Mouse (Mus musculus): ENCODE measurements around the gene A730061H03Rik. TPM values are rescaled to one million over a fixed set of nuclear protein-coding genes. Genes with fewer than 3 reads are reported as not detected.

A730061H03Rik gene
- polyA plus RNA-seq, 1 experiment: 8.3 TPM

- peaks cover 51% of the 10 kb centered on the region for H3K36me3 ChIP-seq (ENCODE audit: control insufficient read depth, insufficient read depth, low read length)
- peak within 1 kb of the TSS; percentile 92 for H3K27ac ChIP-seq (ENCODE audit: control insufficient read depth, insufficient read depth, low read length)
- no peaks in the 10 kb centered on the region for H3K27me3 ChIP-seq (ENCODE audit: control insufficient read depth, insufficient read depth, low read length)
- 47% methylated on average over 7 of the region's 7 CpGs for WGBS
- TF ChIP-seq POLR2A (IDR thresholded peaks at IDR 0.05; ENCODE audit: control insufficient read depth, extremely low read depth, insufficient read depth, low read length, poor library complexity) (no peak), CTCF (IDR thresholded peaks at IDR 0.05; ENCODE audit: borderline replicate concordance, control insufficient read depth, extremely low read depth, insufficient read depth, low read length, poor library complexity) (no peak)
- H3K4me3 ChIP-seq (ENCODE audit: control insufficient read depth, insufficient read depth, low read length): peak within 1 kb of the TSS; percentile 64
- no peak for DNase-seq
- peaks cover 31% of the 10 kb centered on the region for H3K4me1 ChIP-seq (replicated peaks; ENCODE audit: control insufficient read depth, insufficient read depth, low read length)
Measured at GRCm38 (mm10) chr14:55603271-55603632, 43.0 kb upstream of the A730061H03Rik start, which contains the start of gene Irf9. Irf9 (plus strand) TSS chr14:55603571.

- no peak overlapping the region for H3K4me3 ChIP-seq (ENCODE audit: control insufficient read depth, insufficient read depth, low read length)
- no peak for TF ChIP-seq POLR2A (IDR thresholded peaks at IDR 0.05; ENCODE audit: control insufficient read depth, extremely low read depth, insufficient read depth, low read length, poor library complexity)
- TF ChIP-seq CTCF (IDR thresholded peaks at IDR 0.05; ENCODE audit: borderline replicate concordance, control insufficient read depth, extremely low read depth, insufficient read depth, low read length, poor library complexity): no peak
- peaks cover 53% of the 10 kb centered on the region for H3K36me3 ChIP-seq (ENCODE audit: control insufficient read depth, insufficient read depth, low read length)
- peaks cover 14% of the 10 kb centered on the region for H3K4me1 ChIP-seq (replicated peaks; ENCODE audit: control insufficient read depth, insufficient read depth, low read length)
- no peak for DNase-seq
- H3K27ac ChIP-seq (ENCODE audit: control insufficient read depth, insufficient read depth, low read length): no peak overlapping the region
- WGBS: 97% methylated on average over 21 of the region's 21 CpGs
- H3K27me3 ChIP-seq (ENCODE audit: control insufficient read depth, insufficient read depth, low read length): no peaks in the 10 kb centered on the region
Measured at GRCm38 (mm10) chr14:55598521-55599390, 38.5 kb upstream of the A730061H03Rik start.

GRCm38 (mm10) chr14:55596036-55596690, 36.0 kb upstream of the A730061H03Rik start:
- H3K4me1 ChIP-seq (replicated peaks; ENCODE audit: control insufficient read depth, insufficient read depth, low read length): peaks cover 8% of the 10 kb centered on the region
- WGBS: 96% methylated on average over 13 of the region's 13 CpGs

GRCm38 (mm10) chr14:55592226-55592625, 32.0 kb upstream of the A730061H03Rik start:
- TF ChIP-seq CTCF (IDR thresholded peaks at IDR 0.05; ENCODE audit: borderline replicate concordance, control insufficient read depth, extremely low read depth, insufficient read depth, low read length, poor library complexity) (no peak), POLR2A (IDR thresholded peaks at IDR 0.05; ENCODE audit: control insufficient read depth, extremely low read depth, insufficient read depth, low read length, poor library complexity) (no peak)
- WGBS: 5% methylated on average over 16 of the region's 16 CpGs
- Histone ChIP-seq H3K27me3 (ENCODE audit: control insufficient read depth, insufficient read depth, low read length) (no peaks in the 10 kb centered on the region), H3K4me1 (replicated peaks; ENCODE audit: control insufficient read depth, insufficient read depth, low read length) (peaks cover 13% of the 10 kb centered on the region), H3K27ac (ENCODE audit: control insufficient read depth, insufficient read depth, low read length) (no peak overlapping the region), H3K4me3 (ENCODE audit: control insufficient read depth, insufficient read depth, low read length) (peak overlapping the region; percentile 70), H3K36me3 (ENCODE audit: control insufficient read depth, insufficient read depth, low read length) (peaks cover 23% of the 10 kb centered on the region)
- no peak for DNase-seq

More at GRCm38 (mm10) chr14:55596036-55596690, 36.0 kb upstream of the A730061H03Rik start:
- Histone ChIP-seq H3K27me3 (ENCODE audit: control insufficient read depth, insufficient read depth, low read length) (no peaks in the 10 kb centered on the region), H3K27ac (ENCODE audit: control insufficient read depth, insufficient read depth, low read length) (no peak overlapping the region), H3K36me3 (ENCODE audit: control insufficient read depth, insufficient read depth, low read length) (peaks cover 45% of the 10 kb centered on the region), H3K4me3 (ENCODE audit: control insufficient read depth, insufficient read depth, low read length) (no peak overlapping the region)
- DNase-seq: no peak
- no peak for TF ChIP-seq POLR2A (IDR thresholded peaks at IDR 0.05; ENCODE audit: control insufficient read depth, extremely low read depth, insufficient read depth, low read length, poor library complexity)
- TF ChIP-seq CTCF (IDR thresholded peaks at IDR 0.05; ENCODE audit: borderline replicate concordance, control insufficient read depth, extremely low read depth, insufficient read depth, low read length, poor library complexity): no peak

- peaks cover 20% of the 10 kb centered on the region for H3K36me3 ChIP-seq (ENCODE audit: control insufficient read depth, insufficient read depth, low read length)
- H3K4me1 ChIP-seq (replicated peaks; ENCODE audit: control insufficient read depth, insufficient read depth, low read length): peaks cover 13% of the 10 kb centered on the region
- peak; percentile 89 for DNase-seq
- WGBS: under 1% methylated on average over 33 of the region's 33 CpGs
- H3K4me3 ChIP-seq (ENCODE audit: control insufficient read depth, insufficient read depth, low read length): peak within 1 kb of the TSS; percentile 70
- no peak for TF ChIP-seq POLR2A (IDR thresholded peaks at IDR 0.05; ENCODE audit: control insufficient read depth, extremely low read depth, insufficient read depth, low read length, poor library complexity)
- 0 out of 2 replicates have a peak, but pooled peaks have one; percentile 28 for TF ChIP-seq CTCF (IDR thresholded peaks at IDR 0.05; ENCODE audit: borderline replicate concordance, control insufficient read depth, extremely low read depth, insufficient read depth, low read length, poor library complexity)
- no peaks in the 10 kb centered on the region for H3K27me3 ChIP-seq (ENCODE audit: control insufficient read depth, insufficient read depth, low read length)
- peak within 1 kb of the TSS; percentile 82 for H3K27ac ChIP-seq (ENCODE audit: control insufficient read depth, insufficient read depth, low read length)
Measured at GRCm38 (mm10) chr14:55591331-55591891, 31.2 kb upstream of the A730061H03Rik start, which contains the start of gene Rnf31. Rnf31 (plus strand) TSS chr14:55591708.

- Histone ChIP-seq H3K36me3 (ENCODE audit: control insufficient read depth, insufficient read depth, low read length) (peaks cover 14% of the 10 kb centered on the region), H3K4me1 (replicated peaks; ENCODE audit: control insufficient read depth, insufficient read depth, low read length) (peaks cover 13% of the 10 kb centered on the region), H3K27me3 (ENCODE audit: control insufficient read depth, insufficient read depth, low read length) (no peaks in the 10 kb centered on the region), H3K4me3 (ENCODE audit: control insufficient read depth, insufficient read depth, low read length) (peak within 1 kb of the TSS; percentile 70), H3K27ac (ENCODE audit: control insufficient read depth, insufficient read depth, low read length) (peak within 1 kb of the TSS; percentile 82)
- TF ChIP-seq CTCF (IDR thresholded peaks at IDR 0.05; ENCODE audit: borderline replicate concordance, control insufficient read depth, extremely low read depth, insufficient read depth, low read length, poor library complexity): 0 out of 2 replicates have a peak, but pooled peaks have one; percentile 8
- no peak for TF ChIP-seq POLR2A (IDR thresholded peaks at IDR 0.05; ENCODE audit: control insufficient read depth, extremely low read depth, insufficient read depth, low read length, poor library complexity)
- under 1% methylated on average over 22 of the region's 22 CpGs for WGBS
- DNase-seq: peak; percentile 66
Measured at GRCm38 (mm10) chr14:55590748-55591330, 30.6 kb upstream of the A730061H03Rik start, which contains the start of gene Psme2. Psme2 (minus strand) TSS chr14:55591113.

Data from thymus, adult 2 months (tissue).